ENCODE assay signal across 14 mouse cellular contexts in the genomic region with DNA sequence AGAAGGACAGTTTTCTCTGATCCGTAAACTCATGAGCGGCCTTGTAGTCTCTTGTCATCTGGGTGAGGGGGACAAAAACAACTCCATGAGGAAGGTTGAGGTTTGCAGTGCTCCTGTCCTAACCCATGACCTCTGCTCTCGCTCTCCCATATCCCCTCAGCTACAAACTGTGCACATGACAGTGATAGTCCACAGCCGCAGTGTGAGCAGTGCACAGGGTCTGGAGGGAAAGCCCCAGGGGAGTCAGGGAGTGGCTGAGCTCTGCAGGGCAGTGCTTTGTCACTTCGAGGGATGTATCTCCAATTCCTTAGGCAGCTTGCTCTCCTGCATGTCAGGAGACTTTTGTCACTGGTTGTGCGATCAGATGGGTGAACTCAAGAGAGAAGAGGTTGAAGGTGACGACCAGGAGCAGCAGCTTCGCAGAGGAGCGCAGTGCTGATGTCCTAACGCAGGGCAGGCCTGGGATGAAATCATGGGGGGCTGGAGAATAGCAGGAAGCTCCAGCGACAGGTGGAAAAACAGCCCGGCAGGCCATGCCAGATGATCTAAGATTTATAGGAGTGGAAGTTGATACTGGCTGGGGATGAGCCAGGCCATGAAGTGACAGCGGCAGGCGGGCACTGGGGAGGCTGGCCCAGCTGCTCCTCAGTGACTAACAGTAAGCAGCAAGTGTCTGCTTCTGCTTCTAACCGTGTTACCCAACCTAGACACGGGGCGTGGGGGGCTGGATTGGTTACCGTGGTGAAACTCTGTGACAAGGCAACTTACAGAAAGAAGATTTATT.
DNase-seq lines count a peak whose midpoint lies in the region; ATAC-seq and TF ChIP-seq lines count a peak whose summit lies in the region.
"Had no signal": no experiment of that assay in that cellular context is flagged by ENCODE, and none has a peak within 500 bp of the region (broad histone marks: within the 10 kb centered on the region; RNA-seq: fewer than 3 reads in every experiment).

No protein-coding gene starts in this region.

- H3K4me3 ChIP-seq in kidney, postnatal 0 days (replicated peaks; ENCODE audit: low read depth, low read length), result no peak overlapping the region
- no peak overlapping the region for H3K4me3 ChIP-seq in C2C12 (ENCODE audit: insufficient read depth, poor library complexity, severe bottlenecking)
- peak overlapping the region; percentile 56 for H3K4me3 ChIP-seq in gastrocnemius, adult 2 months
- H3K4me3 ChIP-seq in hindbrain, embryonic 16.5 days (ENCODE audit: low read length), result no peak overlapping the region
- H3K4me3 ChIP-seq: heart, adult 2 months; midbrain, embryonic 12.5 days had no signal

- H3K36me3 ChIP-seq in kidney, postnatal 0 days (ENCODE audit: insufficient read depth, low read length), result no peaks in the 10 kb centered on the region
- no peaks in the 10 kb centered on the region for H3K36me3 ChIP-seq in C2C12 (ENCODE audit: control insufficient read depth, insufficient read depth)
- no peaks in the 10 kb centered on the region for H3K36me3 ChIP-seq in hindbrain, embryonic 16.5 days (ENCODE audit: control insufficient read depth, insufficient read depth, low read length)
- H3K36me3 ChIP-seq: midbrain, embryonic 12.5 days had no signal

- peak; percentile 44; the same call in 1 of the 2 replicates for ATAC-seq in kidney, postnatal 0 days (replicated peaks; ENCODE audit: low FRiP score, low read depth)
- no peak for ATAC-seq in hindbrain, embryonic 16.5 days
- ATAC-seq: intestine, postnatal 0 days had no signal

- peaks cover 92% of the 10 kb centered on the region for H3K79me2 ChIP-seq in C2C12 (ENCODE audit: control insufficient read depth, insufficient read depth)

- peak; percentile 51 for DNase-seq in adrenal gland, postnatal 14 days
- no peak for DNase-seq in adrenal gland, adult 18-20 months (ENCODE audit: low spot score in 2 of 2)
- peak; percentile 80 for DNase-seq in kidney, postnatal 0 days (ENCODE audit: low spot score)
- no peak for DNase-seq in kidney, postnatal 36 days
- peak; percentile 88 for DNase-seq in gastrocnemius, adult 2 months
- no peak for DNase-seq in spleen, postnatal 14 days (ENCODE audit: low spot score in 2 of 2)
- DNase-seq: cerebellum, adult 9-11 months; heart, adult 2 months; lung, postnatal 10 days; thymus, postnatal 36 days had no signal

- H3K79me3 ChIP-seq in C2C12 (ENCODE audit: low read depth), result peaks cover 22% of the 10 kb centered on the region

- H3K27me3 ChIP-seq in kidney, postnatal 0 days (ENCODE audit: insufficient read depth, low read length), result no peaks in the 10 kb centered on the region
- no peaks in the 10 kb centered on the region for H3K27me3 ChIP-seq in C2C12 (ENCODE audit: control insufficient read depth, insufficient read depth, insufficient read length)
- no peaks in the 10 kb centered on the region for H3K27me3 ChIP-seq in hindbrain, embryonic 16.5 days (replicated peaks; ENCODE audit: control insufficient read depth, insufficient read depth, low read length)
- H3K27me3 ChIP-seq: midbrain, embryonic 12.5 days had no signal

- H3K4me2 ChIP-seq in kidney, postnatal 0 days (ENCODE audit: low read length), result no peak overlapping the region
- H3K4me2 ChIP-seq in hindbrain, embryonic 16.5 days (ENCODE audit: low read length), result no peak overlapping the region
- H3K4me2 ChIP-seq: midbrain, embryonic 12.5 days had no signal

- no peaks in the 10 kb centered on the region for H3K9me3 ChIP-seq in kidney, postnatal 0 days (replicated peaks; ENCODE audit: low read length)
- no peaks in the 10 kb centered on the region for H3K9me3 ChIP-seq in hindbrain, embryonic 16.5 days (ENCODE audit: control insufficient read depth, low read length)
- H3K9me3 ChIP-seq: midbrain, embryonic 12.5 days had no signal

- no peak overlapping the region for H3K9ac ChIP-seq in kidney, postnatal 0 days (ENCODE audit: low read depth, low read length)
- H3K9ac ChIP-seq in hindbrain, embryonic 16.5 days (ENCODE audit: low read depth, low read length), result no peak overlapping the region
- H3K9ac ChIP-seq: midbrain, embryonic 12.5 days had no signal

- TF ChIP-seq CTCF in kidney, postnatal 0 days (IDR thresholded peaks at IDR 0.05; ENCODE audit: low read depth), result no peak
- TF ChIP-seq CTCF in C2C12 (IDR thresholded peaks at IDR 0.05; ENCODE audit: control insufficient read depth, insufficient read depth, insufficient read length), result no peak
- TF ChIP-seq CTCF in gastrocnemius, adult 2 months (IDR thresholded peaks at IDR 0.05), result no peak

- H3ac ChIP-seq in C2C12 (ENCODE audit: control insufficient read depth, insufficient read length, low read depth), result no peak overlapping the region

- 25% methylated on average over 18 of the region's 18 CpGs for WGBS in kidney, postnatal 0 days
- 68% methylated on average over 18 of the region's 18 CpGs for WGBS in hindbrain, embryonic 16.5 days

- intact Hi-C loops in gastrocnemius, adult 2 months (cut with DNase I), result loop anchor here (2.0 to 5.0 kb wide), 2 partner anchors 38 to 84 kb away; no protein-coding TSS in a partner anchor

- H3K27ac ChIP-seq in kidney, postnatal 0 days, result no peak overlapping the region
- H3K27ac ChIP-seq in gastrocnemius, adult 2 months, result peak overlapping the region; percentile 80
- H3K27ac ChIP-seq in hindbrain, embryonic 16.5 days (ENCODE audit: low read depth, low read length), result no peak overlapping the region
- H3K27ac ChIP-seq: heart, adult 2 months; midbrain, embryonic 12.5 days had no signal

- H3K4me1 ChIP-seq in kidney, postnatal 0 days (replicated peaks; ENCODE audit: insufficient read depth, low read length), result peaks cover 28% of the 10 kb centered on the region
- H3K4me1 ChIP-seq in hindbrain, embryonic 16.5 days (ENCODE audit: control insufficient read depth, insufficient read depth, low read depth, low read length), result peaks cover 28% of the 10 kb centered on the region

TF ChIP-seq in C2C12, 6 proteins besides CTCF, POLR2A, EP300 and RAD21:
- no peak for TF ChIP-seq MAX (IDR thresholded peaks at IDR 0.05)
- TF ChIP-seq MYOD1 (IDR thresholded peaks at IDR 0.05; ENCODE audit: control insufficient read depth, insufficient read length, low read depth), result peak; percentile 100
- no peak for TF ChIP-seq CEBPB (IDR thresholded peaks at IDR 0.05; ENCODE audit: low read depth)
- TF ChIP-seq MYOG (IDR thresholded peaks at IDR 0.05; ENCODE audit: control insufficient read depth, extremely low read depth, insufficient read length), result no peak
- TF ChIP-seq USF1 (IDR thresholded peaks at IDR 0.05; ENCODE audit: low read depth), result peak; percentile 21
TF ChIP-seq in C2C12: peak in this region for 2.

Comparison
In these comparisons a context has a peak if more than half of its experiments do, and no peak if none do; other contexts are left out.
1. DNase-seq: peak in adrenal gland, postnatal 14 days (single experiment), kidney, postnatal 0 days (single experiment) and gastrocnemius, adult 2 months (single experiment); none in adrenal gland, adult 18-20 months (0 of 2), kidney, postnatal 36 days (0 of 2) and spleen, postnatal 14 days (0 of 2).